Mouse (Mus musculus) CH12.LX (cell line): ENCODE measurements around the gene Fgfr2.

ENCODE experiments used
- KAT2A ChIP-seq: IDR thresholded peaks from 2 replicates; pipeline ENCODE4 v1.6.1; 2012; ENCODE audit warnings: low read length, improper control_type of control experiment, inconsistent platforms; ENCODE audit not compliant: insufficient replicate concordance
- MAX ChIP-seq: IDR thresholded peaks from 2 replicates; pipeline ENCODE4 v1.6.1; 2011; ENCODE audit warnings: low read length, improper control_type of control experiment
- UBTF ChIP-seq: IDR thresholded peaks from 2 replicates; pipeline ENCODE4 v1.6.1; 2012; ENCODE audit warnings: low read depth, mild to moderate bottlenecking, inconsistent platforms, low read length, improper control_type of control experiment, moderate library complexity

GRCm38 (mm10) chr7:132187456-132187855 is 935.7 kb downstream of the Fgfr2 start:
- TF ChIP-seq KAT2A (no peak), UBTF (no peak), MAX (no peak)
